Mouse (Mus musculus) cerebellum, adult (tissue): ENCODE data around the gene Dnm3.
A peak's percentile ranks its signal among the peaks of the same experiment; 100 is the strongest.

Source experiments
- ATAC-seq: cut with Nextera tagmentation; 2 replicates; pipeline ENCODE4 v1.9.2; 2017; ENCODE audit warnings: mild to moderate bottlenecking, moderate library complexity, mixed read lengths; ENCODE audit not compliant: insufficient number of reproducible peaks, low FRiP score, low TSS enrichment

The Dnm3 gene

GRCm38 (mm10) chr1:162477246-162478209, at the start of gene Dnm3:
Gene Dnm3 (minus strand): TSS chr1:162478034.
- ATAC-seq, result peak; percentile 93

GRCm38 (mm10) chr1:162515116-162515515, 37.3 kb upstream of the Dnm3 start:
- no peak for ATAC-seq

GRCm38 (mm10) chr1:162510013-162510356, 32.2 kb upstream of the Dnm3 start:
- no peak for ATAC-seq

GRCm38 (mm10) chr1:162509329-162510012, 31.6 kb upstream of the Dnm3 start:
- ATAC-seq, result no peak

GRCm38 (mm10) chr1:162508211-162509005, 30.6 kb upstream of the Dnm3 start:
- no peak for ATAC-seq

GRCm38 (mm10) chr1:162506516-162506915, 28.7 kb upstream of the Dnm3 start:
- ATAC-seq, result no peak

- no peak for ATAC-seq
These were observed 27.8 kb upstream of the Dnm3 start for GRCm38 (mm10) chr1:162505649-162506048.

GRCm38 (mm10) chr1:162476531-162477080, 1.2 kb downstream of the Dnm3 start:
- peak; percentile 17; the same call in 1 of the 2 replicates for ATAC-seq

GRCm38 (mm10) chr1:162472949-162473348, 4.9 kb downstream of the Dnm3 start:
- ATAC-seq, result no peak

- ATAC-seq, result no peak
These were observed 6.7 kb downstream of the Dnm3 start for GRCm38 (mm10) chr1:162471089-162471488.

GRCm38 (mm10) chr1:162469752-162470280, 8.0 kb downstream of the Dnm3 start:
- ATAC-seq, result no peak

GRCm38 (mm10) chr1:162463676-162464075, 14.2 kb downstream of the Dnm3 start:
- ATAC-seq, result no peak

GRCm38 (mm10) chr1:162458711-162459110, 19.1 kb downstream of the Dnm3 start:
- peak; percentile 88 for ATAC-seq

GRCm38 (mm10) chr1:162456861-162457260, 21.0 kb downstream of the Dnm3 start:
- no peak for ATAC-seq

GRCm38 (mm10) chr1:162456406-162456805, 21.4 kb downstream of the Dnm3 start:
- no peak for ATAC-seq

GRCm38 (mm10) chr1:162453578-162453977, 24.3 kb downstream of the Dnm3 start:
- peak; percentile 75 for ATAC-seq

GRCm38 (mm10) chr1:162453030-162453429, 24.8 kb downstream of the Dnm3 start:
- no peak for ATAC-seq

GRCm38 (mm10) chr1:162449161-162449909, 28.5 kb downstream of the Dnm3 start:
- ATAC-seq, result no peak

- ATAC-seq, result no peak
These were observed 33.0 kb downstream of the Dnm3 start for GRCm38 (mm10) chr1:162444805-162445204.
